Mouse (Mus musculus) stomach, embryonic 14.5 days (tissue): ENCODE measurements around the gene Pttg1. TPM values are rescaled to one million over a fixed set of nuclear protein-coding genes. Genes with fewer than 3 reads are reported as not detected.

Experiments used
- ATAC-seq: fragments of 200-750 bp; cut with Nextera tagmentation; 2 replicates; pipeline ENCODE4 v1.8.0; 2017; ENCODE audit warnings: low read depth, moderate TSS enrichment; ENCODE audit not compliant: insufficient number of reproducible peaks, insufficient read depth, low FRiP score
- H3K27ac ChIP-seq: fragments of 300-500 bp; sonication (generic); 2 replicates; pipeline ENCODE4 v1.5.1; 2014; ENCODE audit warnings: mild to moderate bottlenecking, low read length, moderate library complexity, mixed read lengths
- H3K27me3 ChIP-seq: fragments of 300-500 bp; sonication (generic); 2 replicates; pipeline ENCODE4 v1.6.1; 2014; ENCODE audit warnings: low read length, control low read depth, mixed read lengths; ENCODE audit not compliant: control insufficient read depth, insufficient read depth
- H3K36me3 ChIP-seq: fragments of 300-500 bp; sonication (generic); 2 replicates; pipeline ENCODE4 v1.6.1; 2014; ENCODE audit warnings: mild to moderate bottlenecking, control low read depth, low read length, moderate library complexity, mixed read lengths; ENCODE audit not compliant: control insufficient read depth, insufficient read depth
- H3K4me1 ChIP-seq: fragments of 300-500 bp; sonication (generic); 2 replicates; pipeline ENCODE4 v1.6.1; 2014; ENCODE audit warnings: low read length, control low read depth, mixed read lengths; ENCODE audit not compliant: control insufficient read depth, insufficient read depth
- H3K4me2 ChIP-seq: fragments of 300-500 bp; sonication (generic); replicated peaks from 2 replicates; pipeline ENCODE4 v1.6.1; 2014; ENCODE audit warnings: low read depth, low read length, control low read depth
- H3K4me3 ChIP-seq: fragments of 300-500 bp; sonication (generic); 2 replicates; pipeline ENCODE4 v1.5.1; 2014; ENCODE audit warnings: low read depth, low read length, control low read depth
- H3K9ac ChIP-seq: fragments of 300-500 bp; sonication (generic); replicated peaks from 2 replicates; pipeline ENCODE4 v1.6.1; 2014; ENCODE audit warnings: low read depth, mild to moderate bottlenecking, control low read depth, low read length, moderate library complexity, mixed read lengths
- H3K9me3 ChIP-seq: fragments of 300-500 bp; sonication (generic); 2 replicates; pipeline ENCODE4 v1.6.1; 2016; ENCODE audit warnings: low read depth, low read length, control low read depth; ENCODE audit not compliant: control insufficient read depth
- WGBS: fragments of 180-500 bp; shearing (Covaris S2); extraction: QIAGEN DNeasy Blood & Tissue Kit; methylation state at CpG from one replicate; pipeline ENCODE4 v1.1.7; 2014; 5-methylcytosine and 5-hydroxymethylcytosine counted together
- polyA plus RNA-seq: library from polyadenylated mRNA; unstranded; fragments of >200 nt; fragmentation: Nextera tagmentation; extraction: Ambion mirVana; gene quantifications from 2 replicates; pipeline ENCODE4 v1.2.1, GENCODE M21; 2014

Gene Pttg1
- polyA plus RNA-seq = 68.1 and 74.9 TPM in 2 replicates

- H3K4me3 ChIP-seq = peak within 1 kb of the TSS; percentile 60
- H3K36me3 ChIP-seq = peaks cover 2% of the 10 kb centered on the region; the same call in 1 of the 2 replicates
- H3K27me3 ChIP-seq = no peaks in the 10 kb centered on the region
- ATAC-seq = peak; percentile 96
- H3K4me1 ChIP-seq = 0 out of 2 replicates have a peak, but pooled peaks cover 3% of the 10 kb centered on the region
- peak within 1 kb of the TSS; percentile 55; the same call in 1 of the 2 replicates for H3K27ac ChIP-seq
- 3% methylated on average over 27 of the region's 27 CpGs for WGBS
- peak within 1 kb of the TSS; percentile 47 for H3K9ac ChIP-seq
- H3K4me2 ChIP-seq = peak within 1 kb of the TSS; percentile 51
- no peaks in the 10 kb centered on the region for H3K9me3 ChIP-seq
Observed at GRCm38 (mm10) chr11:43425824-43426413, at the start of gene Pttg1. TSS of gene Pttg1 (minus strand) at chr11:43426251.

DNA sequence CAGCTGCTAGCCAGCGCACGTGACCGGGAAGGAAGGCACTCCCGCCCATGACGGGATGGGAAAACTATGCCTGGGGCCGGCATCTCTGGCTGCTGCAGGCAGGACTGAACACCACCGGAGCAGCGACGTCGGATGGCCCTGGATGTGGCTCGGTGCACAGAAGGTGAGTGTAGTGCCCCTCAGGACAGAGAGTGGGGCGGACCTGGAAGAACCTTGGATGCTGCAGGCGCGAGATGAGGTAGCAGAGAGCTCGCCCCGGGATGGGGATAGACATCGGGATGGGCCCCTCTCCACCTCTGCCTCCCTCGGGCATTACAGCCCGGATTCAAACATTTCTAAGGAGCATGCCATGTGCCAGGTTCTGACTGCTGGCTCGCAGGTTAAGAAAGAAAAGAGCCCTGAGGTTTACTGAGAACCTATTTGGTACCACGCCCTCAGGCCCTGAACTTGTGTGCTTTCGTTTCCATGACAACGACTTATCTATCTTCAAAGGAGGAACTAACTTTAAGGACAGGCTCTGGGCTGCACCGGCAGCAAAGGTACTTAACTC is 48.2 kb upstream of the Pttg1 start, which contains the start of gene C1qtnf2:
C1qtnf2 (plus strand) TSS at position 52 of the 550 bp plus-strand sequence.
- H3K4me2 ChIP-seq = peak within 1 kb of the TSS; percentile 76
- 2% methylated on average over 24 of the region's 24 CpGs for WGBS
- peaks cover 7% of the 10 kb centered on the region; the same call in 1 of the 2 replicates for H3K4me1 ChIP-seq
- peak; percentile 68 for ATAC-seq
- H3K9ac ChIP-seq = peak within 1 kb of the TSS; percentile 1; the same call in 1 of the 2 replicates
- H3K27ac ChIP-seq = no peak within 1 kb of the TSS
- H3K4me3 ChIP-seq = peak within 1 kb of the TSS; percentile 24
- no peaks in the 10 kb centered on the region for H3K27me3 ChIP-seq
- H3K9me3 ChIP-seq = no peaks in the 10 kb centered on the region
- H3K36me3 ChIP-seq = no peaks in the 10 kb centered on the region

DNA sequence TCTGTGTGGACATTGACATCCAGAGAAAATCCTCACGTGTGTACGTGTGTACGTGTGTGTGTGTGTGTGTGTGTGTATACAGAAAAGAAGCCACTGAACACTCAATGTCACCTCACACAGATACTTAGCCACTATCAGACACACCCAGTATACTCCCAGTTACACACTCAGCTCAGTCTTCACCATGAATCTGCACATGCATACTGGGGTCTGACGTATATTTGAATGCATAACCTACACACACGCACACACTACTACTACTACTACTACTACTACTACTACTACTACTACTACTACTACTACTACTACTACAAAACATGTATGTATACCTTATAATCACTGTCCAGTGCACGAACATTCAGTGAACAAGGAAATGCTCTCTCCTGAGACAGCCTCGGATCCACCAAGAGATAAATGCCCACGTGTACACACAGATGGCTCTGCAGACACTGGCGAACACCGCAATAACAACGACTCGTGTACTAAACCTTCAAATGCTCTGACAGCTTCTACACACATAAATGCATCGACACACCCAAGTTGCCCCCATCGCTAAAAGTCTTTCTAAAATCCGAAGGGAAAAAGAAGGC is 47.7 kb upstream of the Pttg1 start:
- no peaks in the 10 kb centered on the region for H3K36me3 ChIP-seq
- no peak overlapping the region for H3K27ac ChIP-seq
- ATAC-seq = no peak
- H3K9me3 ChIP-seq = no peaks in the 10 kb centered on the region
- H3K4me2 ChIP-seq = peak overlapping the region; percentile 76
- no peaks in the 10 kb centered on the region for H3K27me3 ChIP-seq
- 44% methylated on average over 15 of the region's 15 CpGs for WGBS
- peak overlapping the region; percentile 24 for H3K4me3 ChIP-seq
- H3K9ac ChIP-seq = 0 out of 2 replicates have a peak overlapping the region, but pooled peaks have one; percentile 1
- H3K4me1 ChIP-seq = peaks cover 7% of the 10 kb centered on the region; the same call in 1 of the 2 replicates

DNA sequence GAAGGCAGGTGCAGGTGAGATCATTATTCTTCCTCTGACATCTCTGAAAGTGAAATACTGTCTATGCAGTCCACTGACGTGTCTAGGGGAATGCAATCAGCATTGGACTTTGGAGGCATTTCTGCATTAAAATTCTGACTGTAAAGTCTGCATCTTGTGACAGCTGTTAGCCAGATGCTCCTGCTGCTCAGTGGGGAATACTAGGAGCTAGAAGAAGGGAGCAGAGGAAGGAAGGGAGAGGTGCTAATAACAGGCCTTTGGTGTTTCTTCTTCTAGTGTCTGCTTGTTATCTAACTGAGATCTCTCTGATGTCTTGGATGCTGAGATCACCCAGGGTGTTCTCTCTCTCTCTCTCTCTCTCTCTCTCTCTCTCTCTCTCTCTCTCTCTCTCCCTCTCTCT is 47.1 kb upstream of the Pttg1 start:
- no peak overlapping the region for H3K4me3 ChIP-seq
- no peak overlapping the region for H3K27ac ChIP-seq
- H3K4me2 ChIP-seq = no peak overlapping the region
- no peaks in the 10 kb centered on the region for H3K36me3 ChIP-seq
- peaks cover 7% of the 10 kb centered on the region; the same call in 1 of the 2 replicates for H3K4me1 ChIP-seq
- H3K27me3 ChIP-seq = no peaks in the 10 kb centered on the region
- H3K9ac ChIP-seq = no peak overlapping the region
- no peaks in the 10 kb centered on the region for H3K9me3 ChIP-seq
- 64% methylated on average over 1 of the region's 1 CpGs for WGBS
- ATAC-seq = no peak

GRCm38 (mm10) chr11:43470881-43471820 is 45.1 kb upstream of the Pttg1 start:
- Histone ChIP-seq H3K4me1 (peaks cover 7% of the 10 kb centered on the region; the same call in 1 of the 2 replicates), H3K27ac (no peak overlapping the region), H3K9me3 (no peaks in the 10 kb centered on the region), H3K36me3 (no peaks in the 10 kb centered on the region), H3K4me2 (no peak overlapping the region), H3K27me3 (no peaks in the 10 kb centered on the region), H3K4me3 (no peak overlapping the region), H3K9ac (no peak overlapping the region)
- no peak for ATAC-seq
- WGBS = 70% methylated on average over 6 of the region's 6 CpGs

GRCm38 (mm10) chr11:43470118-43470517 is 44.1 kb upstream of the Pttg1 start:
- H3K4me1 ChIP-seq = peaks cover 7% of the 10 kb centered on the region; the same call in 1 of the 2 replicates
- no peaks in the 10 kb centered on the region for H3K27me3 ChIP-seq
- WGBS = 40% methylated on average over 5 of the region's 5 CpGs
- no peak overlapping the region for H3K4me3 ChIP-seq
- no peak for ATAC-seq
- H3K27ac ChIP-seq = no peak overlapping the region; the same call in 1 of the 2 replicates
- no peak overlapping the region for H3K4me2 ChIP-seq
- no peaks in the 10 kb centered on the region for H3K36me3 ChIP-seq
- H3K9ac ChIP-seq = no peak overlapping the region
- no peaks in the 10 kb centered on the region for H3K9me3 ChIP-seq

DNA sequence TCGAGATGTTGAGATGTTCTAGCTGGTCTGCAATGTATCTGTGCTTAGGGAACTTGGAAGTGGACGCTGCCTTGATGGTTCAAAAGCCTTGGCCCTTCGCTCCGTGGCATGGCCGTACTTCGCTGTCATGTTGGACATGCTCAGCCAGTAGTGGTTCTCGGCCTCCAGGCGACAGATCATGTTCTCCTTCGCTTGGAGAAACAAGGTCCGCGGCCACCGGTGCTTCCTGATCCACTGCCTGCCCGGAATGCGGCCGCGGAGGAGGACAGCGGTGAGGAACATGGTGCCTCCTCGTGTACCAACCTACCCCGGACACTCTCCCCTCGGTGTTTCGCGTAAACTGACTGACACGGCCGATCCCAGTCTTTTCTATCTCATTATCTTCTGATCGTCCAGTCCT is 37.2 kb upstream of the Pttg1 start:
- ATAC-seq = no peak
- Histone ChIP-seq H3K27ac (no peak overlapping the region), H3K9me3 (no peaks in the 10 kb centered on the region), H3K4me2 (no peak overlapping the region), H3K27me3 (no peaks in the 10 kb centered on the region), H3K4me1 (no peaks in the 10 kb centered on the region), H3K36me3 (no peaks in the 10 kb centered on the region), H3K9ac (no peak overlapping the region), H3K4me3 (no peak overlapping the region)
- 93% methylated on average over 25 of the region's 25 CpGs for WGBS

- Histone ChIP-seq H3K4me2 (no peak overlapping the region), H3K27me3 (no peaks in the 10 kb centered on the region), H3K9me3 (no peaks in the 10 kb centered on the region), H3K4me3 (no peak overlapping the region), H3K4me1 (no peaks in the 10 kb centered on the region), H3K27ac (no peak overlapping the region), H3K9ac (no peak overlapping the region), H3K36me3 (no peaks in the 10 kb centered on the region)
- WGBS = 63% methylated on average over 2 of the region's 2 CpGs
- no peak for ATAC-seq
Observed at GRCm38 (mm10) chr11:43452266-43452665, 26.2 kb upstream of the Pttg1 start.
